Mouse (Mus musculus): ENCODE measurements around the gene Lgi1.

DNA sequence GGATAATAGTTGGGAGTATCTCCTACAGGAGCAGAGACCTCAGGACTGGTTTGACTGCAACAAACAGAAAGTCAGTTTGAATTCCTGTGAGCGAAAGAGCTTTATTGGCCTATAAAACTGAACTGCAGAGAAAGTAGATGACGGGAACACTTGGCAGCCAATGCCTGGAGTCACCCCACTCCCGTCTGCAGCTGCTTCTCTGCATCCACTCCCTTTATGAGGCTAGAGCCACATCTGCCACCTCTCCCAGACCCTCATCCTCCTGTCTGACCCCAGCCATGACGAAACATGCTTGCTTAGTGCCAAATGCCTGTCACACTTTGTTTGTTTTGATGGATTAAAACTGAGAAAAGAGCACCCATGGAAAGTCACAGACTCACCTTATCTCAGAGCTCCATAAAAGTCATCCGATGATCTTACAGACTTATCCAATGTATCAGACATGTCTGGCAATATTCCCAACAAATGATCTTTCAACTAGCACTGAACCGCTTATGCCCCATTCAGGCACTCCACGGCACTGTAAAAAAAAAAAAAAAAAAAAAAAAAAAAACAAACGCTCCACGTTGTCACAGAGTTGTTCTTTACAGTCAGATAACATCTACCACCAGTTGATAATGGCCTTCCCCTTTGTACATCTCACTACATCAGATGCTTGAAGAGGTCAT is 93.8 kb downstream of the Lgi1 start:
- TF ChIP-seq CTCF (IDR thresholded peaks at IDR 0.05; ENCODE audit: borderline replicate concordance, insufficient read depth, low read depth, low read length) (no peak), POLR2A (IDR thresholded peaks at IDR 0.05; ENCODE audit: borderline replicate concordance, insufficient read depth, low read length) (no peak)
